Mouse (Mus musculus): ENCODE measurements around the gene Serpinb7. TPM values are rescaled to one million over a fixed set of nuclear protein-coding genes. Genes with fewer than 3 reads are reported as not detected.

Gene Serpinb7
- polyA plus RNA-seq (2012; rRNA removed; ENCODE audit: low replicate concordance), result 0.65 TPM in 1 of 2 replicates, not detected in the other

GRCm38 (mm10) chr1:107399355-107399754, at the start of gene Serpinb7:
Gene Serpinb7, plus strand, starts transcription at chr1:107399655.

GRCm38 (mm10) chr1:107360898-107361297, 38.6 kb upstream of the Serpinb7 start, which contains the start of gene Serpinb11:
Gene Serpinb11, plus strand, starts transcription at chr1:107361198.

Other genes starting within 250 kb of the Serpinb7 start
- 0.09 TPM in 1 of 2 replicates, not detected in the other for gene Serpinb3b, start 121.3 kb upstream of the Serpinb7 start, polyA plus RNA-seq (2012; rRNA removed; ENCODE audit: low replicate concordance)
- gene Serpinb3c, start 121.3 kb upstream of the Serpinb7 start, polyA plus RNA-seq (2012; rRNA removed; ENCODE audit: low replicate concordance), result not detected in 2 replicates
- gene Serpinb11, start 38.5 kb upstream of the Serpinb7 start, polyA plus RNA-seq (2012; rRNA removed; ENCODE audit: low replicate concordance), result 0.29 TPM in 1 of 2 replicates, not detected in the other
- gene Serpinb2, start 111.8 kb downstream of the Serpinb7 start, polyA plus RNA-seq (2012; rRNA removed; ENCODE audit: low replicate concordance), result 0.73 TPM in 1 of 2 replicates, not detected in the other
- 1.4 and 4.8 TPM in 2 replicates for gene Serpinb8, start 190.4 kb downstream of the Serpinb7 start, polyA plus RNA-seq (2012; rRNA removed; ENCODE audit: low replicate concordance)